Mouse (Mus musculus) neural tube, embryonic 12.5 days (tissue): ENCODE measurements around the gene Cntnap4. TPM values are rescaled to one million over a fixed set of nuclear protein-coding genes. Genes with fewer than 3 reads are reported as not detected.

Experiments
- ATAC-seq: fragments of 200-750 bp; cut with Nextera tagmentation; 2 replicates; pipeline ENCODE4 v1.8.0; 2017; ENCODE audit warnings: low read depth, mild to moderate bottlenecking, moderate TSS enrichment, moderate library complexity; ENCODE audit not compliant: low FRiP score
- H3K27ac ChIP-seq: fragments of 300-500 bp; sonication (generic); 2 replicates; pipeline ENCODE4 v1.5.1; 2016
- H3K27me3 ChIP-seq: fragments of 300-500 bp; sonication (generic); replicated peaks from 2 replicates; pipeline ENCODE4 v1.6.1; 2016; ENCODE audit warnings: mild to moderate bottlenecking
- H3K36me3 ChIP-seq: fragments of 300-500 bp; sonication (generic); 2 replicates; pipeline ENCODE4 v1.6.1; 2016; ENCODE audit warnings: mild to moderate bottlenecking
- H3K4me1 ChIP-seq: fragments of 300-500 bp; sonication (generic); 2 replicates; pipeline ENCODE4 v1.6.1; 2016
- H3K4me2 ChIP-seq: fragments of 300-500 bp; sonication (generic); replicated peaks from 2 replicates; pipeline ENCODE4 v1.6.1; 2016; ENCODE audit warnings: mild to moderate bottlenecking
- H3K4me3 ChIP-seq: fragments of 300-500 bp; sonication (generic); 2 replicates; pipeline ENCODE4 v1.5.1; 2016
- H3K9ac ChIP-seq: fragments of 300-500 bp; sonication (generic); 2 replicates; pipeline ENCODE4 v1.6.1; 2016; ENCODE audit warnings: mild to moderate bottlenecking
- H3K9me3 ChIP-seq: fragments of 300-500 bp; sonication (generic); 2 replicates; pipeline ENCODE4 v1.6.1; 2016; ENCODE audit warnings: mild to moderate bottlenecking
- WGBS: fragments of 180-500 bp; shearing (Covaris S2); methylation state at CpG from one replicate; pipeline ENCODE4 v1.1.7; 2016; 5-methylcytosine and 5-hydroxymethylcytosine counted together
- polyA plus RNA-seq: library from polyadenylated mRNA; unstranded; fragments of >200 nt; fragmentation: Nextera tagmentation; extraction: Ambion mirVana; gene quantifications from 2 replicates; pipeline ENCODE4 v1.2.1, GENCODE M21; 2016

Cntnap4 gene
- polyA plus RNA-seq = 4.6 and 5.3 TPM in 2 replicates

DNA sequence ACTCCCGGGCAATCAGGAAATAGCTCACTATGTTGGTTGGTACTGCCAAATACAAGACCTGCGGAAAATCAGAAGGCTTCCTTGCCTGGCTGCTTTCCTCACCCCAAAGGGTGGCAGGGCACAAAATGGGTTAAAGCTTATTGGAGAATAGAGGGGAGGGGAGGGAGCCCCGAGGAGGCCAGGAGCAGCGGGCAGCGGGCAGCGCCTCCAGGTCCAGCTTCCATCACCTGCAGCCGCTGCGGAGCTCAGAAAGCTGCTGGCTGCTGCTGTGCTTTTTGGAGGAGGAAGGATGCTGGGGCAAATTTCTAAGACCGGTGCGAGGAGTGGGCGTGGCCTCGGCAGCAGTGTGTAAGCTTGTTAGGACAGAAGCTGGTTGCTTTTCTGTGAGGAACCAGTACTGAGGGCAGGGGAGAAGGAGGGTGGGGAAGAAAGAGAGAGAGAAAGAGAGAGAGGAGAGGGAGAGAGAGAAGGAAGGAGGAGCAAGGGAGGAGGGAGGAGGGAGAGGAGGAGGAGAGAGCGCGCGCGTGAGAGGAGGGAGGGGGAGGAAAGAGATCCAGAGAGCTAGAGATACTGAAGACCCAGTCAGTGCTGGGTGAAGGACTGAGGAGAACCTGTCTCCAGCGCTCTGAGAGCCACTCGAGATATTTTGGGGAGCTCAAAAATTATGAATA lies at the start of gene Cntnap4:
Gene Cntnap4 (plus strand): TSS at position 573 of the 671 bp plus-strand sequence.
- H3K4me1 ChIP-seq = 0 out of 2 replicates have a peak, but pooled peaks cover 3% of the 10 kb centered on the region
- peak within 1 kb of the TSS; percentile 74 for H3K4me2 ChIP-seq
- H3K36me3 ChIP-seq = no peaks in the 10 kb centered on the region
- H3K4me3 ChIP-seq = peak within 1 kb of the TSS; percentile 46
- H3K9me3 ChIP-seq = no peaks in the 10 kb centered on the region
- ATAC-seq = peak; percentile 48
- H3K9ac ChIP-seq = peak within 1 kb of the TSS; percentile 38
- WGBS = 3% methylated on average over 18 of the region's 18 CpGs
- 0 out of 2 replicates have a peak, but pooled peaks cover 2% of the 10 kb centered on the region for H3K27me3 ChIP-seq
- H3K27ac ChIP-seq = no peak within 1 kb of the TSS

DNA sequence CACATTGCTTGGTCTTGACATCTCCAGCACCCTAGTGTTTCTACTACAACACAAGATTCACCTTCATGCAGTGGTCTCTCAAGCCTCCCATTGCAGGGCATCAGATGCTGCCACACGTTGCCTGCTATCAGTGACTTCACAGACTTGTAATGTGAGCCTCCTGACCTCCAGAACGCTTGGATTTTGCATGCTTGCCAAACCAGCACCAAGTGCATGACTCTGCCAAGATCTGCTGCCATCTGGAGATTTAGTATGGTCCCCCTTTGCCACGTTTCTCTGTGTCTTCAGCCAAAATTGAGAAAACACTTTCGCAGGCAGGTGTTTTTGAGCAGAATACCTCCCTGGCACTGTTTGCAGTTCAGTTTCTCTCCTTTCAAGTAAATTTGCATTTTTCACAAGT lies 12.5 kb upstream of the Cntnap4 start:
- Histone ChIP-seq H3K4me3 (no peak overlapping the region), H3K36me3 (no peaks in the 10 kb centered on the region)

DNA sequence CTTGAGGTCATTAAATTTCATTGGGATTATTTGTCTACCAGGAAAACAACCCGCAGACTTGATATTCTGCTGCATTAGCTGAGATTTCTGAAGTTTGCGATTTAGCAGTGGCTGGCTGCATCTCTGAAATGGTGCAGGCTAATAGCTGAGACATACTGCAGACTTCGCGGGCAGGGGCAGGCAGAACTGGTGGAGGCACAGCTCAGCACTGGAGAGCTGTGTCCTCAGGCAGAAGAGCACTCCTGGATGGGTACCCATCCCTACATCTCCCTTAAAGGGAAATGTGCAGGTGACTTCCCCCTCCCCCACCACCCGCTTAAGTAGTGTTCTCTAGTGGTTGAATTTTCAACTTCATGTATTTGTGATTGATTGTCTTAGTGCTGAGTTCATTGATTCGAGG lies 698 bp downstream of the Cntnap4 start:
- Histone ChIP-seq H3K4me3 (peak overlapping the region; percentile 46; the same call in 1 of the 2 replicates), H3K27me3 (0 out of 2 replicates have a peak, but pooled peaks cover 2% of the 10 kb centered on the region), H3K4me1 (0 out of 2 replicates have a peak, but pooled peaks cover 3% of the 10 kb centered on the region), H3K27ac (no peak overlapping the region), H3K4me2 (peak overlapping the region; percentile 74), H3K9ac (no peak overlapping the region), H3K9me3 (no peaks in the 10 kb centered on the region), H3K36me3 (no peaks in the 10 kb centered on the region)
- 9% methylated on average over 6 of the region's 6 CpGs for WGBS
- no peak for ATAC-seq

More for the DNA sequence above, 12.5 kb upstream of the Cntnap4 start:
- H3K9ac ChIP-seq = no peak overlapping the region
- H3K27me3 ChIP-seq = no peaks in the 10 kb centered on the region
- no peaks in the 10 kb centered on the region for H3K4me1 ChIP-seq
- no peak overlapping the region for H3K27ac ChIP-seq
- 62% methylated on average over 4 of the region's 4 CpGs for WGBS
- no peak for ATAC-seq
- H3K9me3 ChIP-seq = no peaks in the 10 kb centered on the region
- H3K4me2 ChIP-seq = no peak overlapping the region

DNA sequence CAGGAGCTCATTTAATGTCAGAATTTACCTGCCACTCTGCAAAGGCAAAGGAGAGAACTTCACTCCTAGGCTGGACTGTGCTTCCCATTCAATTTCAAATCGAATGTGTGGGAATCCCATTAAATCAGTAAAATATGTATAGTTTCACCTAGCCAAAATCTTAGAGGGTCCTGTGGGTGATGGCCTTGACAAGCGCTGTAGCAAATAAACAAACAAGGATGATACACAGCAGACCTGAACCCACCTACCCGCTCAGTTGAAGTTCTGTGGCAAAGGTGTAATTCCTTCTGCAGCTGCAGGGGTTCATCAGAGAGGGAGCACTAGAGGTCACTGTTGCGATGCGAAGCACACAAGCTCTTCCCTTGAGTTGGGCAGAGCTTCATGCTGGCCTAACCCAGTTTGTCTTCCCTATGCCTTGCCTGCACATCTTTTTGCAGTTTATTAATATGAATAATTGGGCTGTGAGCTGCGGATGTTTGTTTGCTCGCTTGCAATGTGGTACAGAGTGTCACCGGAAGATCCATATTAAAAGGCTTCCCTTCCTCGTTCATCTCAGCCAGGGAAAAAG lies 1.6 kb downstream of the Cntnap4 start:
- ATAC-seq = peak; percentile 50; the same call in 1 of the 2 replicates
- Histone ChIP-seq H3K4me2 (peak overlapping the region; percentile 74; the same call in 1 of the 2 replicates), H3K9ac (no peak overlapping the region)

DNA sequence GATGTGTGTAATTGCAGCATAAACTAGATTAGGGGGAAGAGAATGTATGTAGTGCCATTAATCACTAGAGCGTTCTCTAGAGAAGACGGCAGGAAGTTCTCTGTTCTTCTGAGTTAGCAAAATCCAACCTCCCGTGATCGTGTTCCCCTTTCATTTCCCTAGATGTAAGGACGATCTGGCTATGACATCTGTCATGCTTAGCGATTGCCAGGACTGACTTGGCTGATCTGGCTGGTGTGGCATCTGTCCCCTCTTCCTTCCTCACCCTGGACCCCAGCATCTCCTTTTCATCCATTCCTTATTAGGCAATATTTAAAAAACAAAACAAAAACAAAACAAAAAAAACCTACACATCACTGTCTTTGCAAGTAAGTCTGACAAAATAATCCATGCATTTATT lies 11.6 kb downstream of the Cntnap4 start:
- WGBS = 70% methylated on average over 6 of the region's 6 CpGs
- no peak for ATAC-seq
- no peak overlapping the region for H3K4me3 ChIP-seq
- H3K4me1 ChIP-seq = no peaks in the 10 kb centered on the region
- no peak overlapping the region for H3K9ac ChIP-seq
- no peak overlapping the region for H3K4me2 ChIP-seq
- no peaks in the 10 kb centered on the region for H3K36me3 ChIP-seq
- no peaks in the 10 kb centered on the region for H3K9me3 ChIP-seq
- no peak overlapping the region for H3K27ac ChIP-seq
- no peaks in the 10 kb centered on the region for H3K27me3 ChIP-seq

More for the DNA sequence above, 1.6 kb downstream of the Cntnap4 start:
- Histone ChIP-seq H3K36me3 (no peaks in the 10 kb centered on the region), H3K27me3 (0 out of 2 replicates have a peak, but pooled peaks cover 2% of the 10 kb centered on the region), H3K4me1 (0 out of 2 replicates have a peak, but pooled peaks cover 3% of the 10 kb centered on the region), H3K4me3 (no peak overlapping the region), H3K9me3 (no peaks in the 10 kb centered on the region), H3K27ac (no peak overlapping the region)
- 18% methylated on average over 9 of the region's 9 CpGs for WGBS

DNA sequence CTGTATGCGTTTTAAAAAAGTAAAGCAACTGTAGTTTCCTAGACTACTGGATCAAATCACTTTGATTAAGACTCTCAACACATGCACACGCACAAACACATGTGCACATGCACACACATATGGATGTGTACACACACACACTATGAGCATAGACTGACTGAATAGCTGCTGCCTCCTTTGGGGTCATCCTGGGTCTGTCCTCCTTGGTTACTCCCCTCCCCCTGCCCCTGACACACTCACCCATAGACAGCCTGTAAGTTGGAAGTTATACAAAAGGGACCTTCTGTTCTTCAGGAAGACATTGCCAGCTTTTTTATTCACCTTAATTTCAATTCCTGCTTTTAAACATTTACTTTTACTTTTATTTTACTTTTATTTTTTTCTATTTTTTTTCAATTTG lies 13.6 kb downstream of the Cntnap4 start:
- Histone ChIP-seq H3K27me3 (no peaks in the 10 kb centered on the region), H3K4me1 (no peaks in the 10 kb centered on the region; the same call in 1 of the 2 replicates), H3K27ac (no peak overlapping the region), H3K9ac (no peak overlapping the region), H3K9me3 (no peaks in the 10 kb centered on the region), H3K4me3 (no peak overlapping the region), H3K4me2 (no peak overlapping the region), H3K36me3 (no peaks in the 10 kb centered on the region)
- WGBS = 89% methylated on average over 2 of the region's 2 CpGs
- ATAC-seq = no peak

DNA sequence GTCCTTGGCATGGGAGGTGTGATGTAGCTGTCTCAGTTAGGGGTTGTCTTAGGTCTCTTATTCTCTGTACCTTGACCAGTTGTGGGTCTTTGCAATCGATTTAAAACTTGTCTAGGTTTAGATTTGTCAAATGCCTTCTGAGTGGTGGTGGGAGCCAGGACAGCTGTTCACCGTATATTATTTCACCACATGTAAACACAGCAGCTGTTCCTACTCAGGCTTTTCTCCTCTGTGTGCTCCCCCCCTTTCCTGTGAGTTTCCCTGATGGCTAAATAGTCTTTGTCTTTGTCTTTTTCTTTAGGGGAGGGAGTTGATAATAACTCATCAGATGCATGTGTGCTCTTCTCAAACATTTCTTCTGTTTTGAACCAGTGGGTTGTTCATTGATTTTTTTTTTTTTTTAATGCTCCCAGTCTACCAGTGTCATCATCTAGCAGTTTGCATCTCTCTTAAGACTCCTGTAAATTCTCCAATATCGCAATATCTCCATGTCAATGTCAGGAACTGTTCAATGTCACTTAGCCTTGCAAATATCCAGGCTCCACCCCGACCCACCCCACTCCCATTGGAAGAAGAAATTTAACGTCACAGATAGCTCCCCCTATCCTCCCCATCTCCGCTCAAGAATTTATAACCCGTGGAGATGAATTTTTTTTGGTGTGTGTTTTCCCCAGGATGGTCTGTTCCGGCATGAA lies 18.7 kb downstream of the Cntnap4 start:
- 66% methylated on average over 8 of the region's 8 CpGs for WGBS
- Histone ChIP-seq H3K27ac (no peak overlapping the region), H3K9ac (no peak overlapping the region), H3K4me2 (no peak overlapping the region; the same call in 1 of the 2 replicates), H3K9me3 (no peaks in the 10 kb centered on the region), H3K4me1 (no peaks in the 10 kb centered on the region; the same call in 1 of the 2 replicates), H3K36me3 (no peaks in the 10 kb centered on the region), H3K4me3 (no peak overlapping the region), H3K27me3 (no peaks in the 10 kb centered on the region)
- ATAC-seq = no peak

DNA sequence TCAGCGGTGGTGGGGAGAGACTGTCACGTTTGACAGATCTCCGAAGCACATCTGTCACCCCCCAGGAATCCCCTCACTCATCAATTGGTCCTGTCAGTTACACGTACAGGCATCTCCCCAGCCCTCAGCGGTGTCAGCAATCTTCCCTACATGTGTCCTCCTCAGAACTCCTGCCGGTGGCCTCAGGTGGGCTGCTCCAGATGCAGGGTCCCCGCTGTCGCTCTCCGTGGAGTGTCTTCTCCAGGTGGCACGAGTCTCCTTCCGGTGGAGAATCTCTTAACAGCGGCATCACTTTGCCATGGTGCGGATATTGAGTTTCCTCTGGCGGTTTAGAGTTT lies 19.2 kb downstream of the Cntnap4 start:
- 68% methylated on average over 14 of the region's 14 CpGs for WGBS
- H3K4me1 ChIP-seq = no peaks in the 10 kb centered on the region; the same call in 1 of the 2 replicates
- H3K27ac ChIP-seq = no peak overlapping the region
- no peak for ATAC-seq
- no peak overlapping the region; the same call in 1 of the 2 replicates for H3K4me2 ChIP-seq
- H3K9me3 ChIP-seq = no peaks in the 10 kb centered on the region
- H3K4me3 ChIP-seq = no peak overlapping the region
- H3K27me3 ChIP-seq = no peaks in the 10 kb centered on the region
- H3K36me3 ChIP-seq = no peaks in the 10 kb centered on the region
- no peak overlapping the region for H3K9ac ChIP-seq

DNA sequence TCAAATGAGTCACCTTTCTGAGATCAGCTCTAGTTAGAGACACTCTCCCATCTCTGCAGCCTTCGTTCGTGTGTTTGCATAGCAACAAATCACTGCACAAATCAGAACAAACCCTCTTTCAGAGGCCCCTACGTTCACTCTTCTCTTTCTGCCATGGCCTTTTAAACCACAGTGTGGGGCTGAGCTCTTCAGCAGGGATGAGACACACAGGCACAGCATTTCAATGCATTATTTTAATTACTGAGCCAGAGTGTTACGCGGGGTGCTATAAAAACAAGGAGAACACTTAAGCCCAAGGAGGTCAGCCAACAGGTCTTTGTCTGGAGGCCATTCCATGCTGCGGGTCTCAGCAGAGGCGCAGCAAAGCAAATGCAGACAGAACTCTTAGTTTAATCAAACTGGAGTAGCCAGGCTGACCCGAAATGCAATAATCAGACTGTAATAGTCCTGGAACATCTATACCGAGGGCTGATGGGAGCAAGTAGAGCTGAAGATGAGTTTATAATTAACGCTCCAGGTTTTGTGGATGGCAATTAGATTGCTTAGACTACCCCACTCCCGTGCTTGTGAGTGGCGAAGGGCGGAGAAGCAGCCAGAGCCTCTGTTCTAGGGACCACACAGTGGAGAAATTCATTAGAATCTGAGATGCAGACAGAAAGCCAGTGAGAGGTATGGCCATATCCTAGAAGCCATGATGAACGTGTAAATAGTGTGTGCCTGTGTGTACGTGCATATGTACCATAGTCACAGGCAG lies 26.4 kb downstream of the Cntnap4 start:
- no peak overlapping the region for H3K27ac ChIP-seq
- H3K4me2 ChIP-seq = no peak overlapping the region
- H3K9me3 ChIP-seq = no peaks in the 10 kb centered on the region
- no peak for ATAC-seq
- H3K9ac ChIP-seq = no peak overlapping the region
- no peak overlapping the region for H3K4me3 ChIP-seq
- no peaks in the 10 kb centered on the region for H3K36me3 ChIP-seq
- H3K27me3 ChIP-seq = no peaks in the 10 kb centered on the region
- no peaks in the 10 kb centered on the region for H3K4me1 ChIP-seq
- WGBS = 54% methylated on average over 15 of the region's 15 CpGs

DNA sequence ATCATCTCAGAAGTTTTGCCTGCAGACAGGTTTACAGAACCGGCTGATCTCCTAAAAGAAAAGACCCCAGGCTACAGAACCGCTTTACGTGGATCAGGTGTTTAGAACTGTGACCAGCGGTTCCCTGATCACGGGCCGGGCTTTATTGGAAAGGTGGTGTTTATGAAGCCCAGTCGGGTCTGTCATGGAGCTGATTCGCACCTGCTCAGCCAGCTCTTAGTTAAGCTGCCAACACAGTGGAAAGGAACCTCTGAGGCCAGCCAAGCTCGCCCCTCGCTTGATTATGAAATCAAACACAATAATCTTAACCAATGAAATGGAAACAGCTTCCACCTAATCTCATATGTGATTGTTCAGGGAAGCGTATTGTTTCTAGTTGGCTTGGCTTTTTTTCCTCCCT lies 30.1 kb downstream of the Cntnap4 start:
- no peaks in the 10 kb centered on the region for H3K36me3 ChIP-seq
- H3K27me3 ChIP-seq = no peaks in the 10 kb centered on the region
- H3K4me1 ChIP-seq = no peaks in the 10 kb centered on the region
- no peak for ATAC-seq
- H3K9me3 ChIP-seq = no peaks in the 10 kb centered on the region
- H3K4me3 ChIP-seq = no peak overlapping the region
- H3K9ac ChIP-seq = no peak overlapping the region
- H3K4me2 ChIP-seq = no peak overlapping the region
- WGBS = 92% methylated on average over 11 of the region's 11 CpGs
- H3K27ac ChIP-seq = no peak overlapping the region

DNA sequence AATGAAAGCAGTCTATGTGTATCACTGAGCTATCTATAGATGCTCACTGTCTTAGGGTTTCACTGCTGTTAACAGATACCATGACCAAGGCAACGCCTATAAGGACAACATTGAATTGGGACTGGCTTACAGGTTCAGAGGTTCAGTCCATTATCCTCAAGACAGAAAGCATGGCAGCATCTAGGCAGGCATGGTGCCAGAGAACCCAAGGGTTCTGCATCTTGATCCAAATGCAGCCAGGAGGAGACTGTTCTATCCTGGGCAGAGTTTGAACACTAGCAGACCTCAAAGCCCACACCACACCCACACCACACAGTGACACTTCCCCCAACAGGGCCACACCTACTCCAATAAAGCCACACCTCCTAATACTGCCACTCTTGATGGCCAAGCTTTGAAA lies 31.3 kb downstream of the Cntnap4 start:
- Histone ChIP-seq H3K9me3 (no peaks in the 10 kb centered on the region), H3K27ac (no peak overlapping the region), H3K36me3 (no peaks in the 10 kb centered on the region), H3K4me1 (no peaks in the 10 kb centered on the region), H3K4me2 (no peak overlapping the region), H3K27me3 (no peaks in the 10 kb centered on the region), H3K9ac (no peak overlapping the region), H3K4me3 (no peak overlapping the region)
- WGBS = 79% methylated on average over 1 of the region's 1 CpGs
- no peak for ATAC-seq

DNA sequence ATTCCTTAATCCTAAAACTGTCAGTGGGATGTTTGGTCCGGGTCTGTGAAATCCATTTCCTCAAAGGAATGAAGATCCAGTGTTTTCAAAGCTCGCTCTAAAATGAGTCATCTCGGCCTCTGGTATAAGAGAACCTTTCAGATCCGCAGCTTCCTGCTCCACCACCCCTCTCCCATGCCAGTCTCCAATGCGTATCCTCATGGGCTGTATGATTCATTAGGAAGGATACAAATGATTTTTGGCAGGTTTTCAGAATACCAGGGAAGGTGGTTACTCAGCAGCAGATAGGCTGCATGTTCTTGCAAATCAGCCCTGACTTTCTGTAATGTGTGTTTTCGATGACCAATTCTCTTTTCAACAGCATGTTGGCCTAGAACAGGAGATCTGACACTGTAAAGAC lies 40.3 kb downstream of the Cntnap4 start:
- no peak for ATAC-seq
- Histone ChIP-seq H3K36me3 (no peaks in the 10 kb centered on the region), H3K27ac (no peak overlapping the region), H3K9ac (no peak overlapping the region), H3K4me3 (no peak overlapping the region), H3K27me3 (no peaks in the 10 kb centered on the region), H3K4me1 (no peaks in the 10 kb centered on the region), H3K9me3 (no peaks in the 10 kb centered on the region), H3K4me2 (no peak overlapping the region)
- 86% methylated on average over 6 of the region's 6 CpGs for WGBS
